Mouse (Mus musculus) neutrophil, adult 83 days (primary cell): ENCODE results near the gene Slc5a5. TPM values are rescaled to one million over a fixed set of nuclear protein-coding genes. Genes with fewer than 3 reads are reported as not detected.

Experiments used
- total RNA-seq, 2 experiments: library from RNA; stranded (reverse); gene quantifications; one replicate each; pipeline ENCODE4 v1.2.4; 2023

The Slc5a5 gene
- not detected for total RNA-seq

DNA sequence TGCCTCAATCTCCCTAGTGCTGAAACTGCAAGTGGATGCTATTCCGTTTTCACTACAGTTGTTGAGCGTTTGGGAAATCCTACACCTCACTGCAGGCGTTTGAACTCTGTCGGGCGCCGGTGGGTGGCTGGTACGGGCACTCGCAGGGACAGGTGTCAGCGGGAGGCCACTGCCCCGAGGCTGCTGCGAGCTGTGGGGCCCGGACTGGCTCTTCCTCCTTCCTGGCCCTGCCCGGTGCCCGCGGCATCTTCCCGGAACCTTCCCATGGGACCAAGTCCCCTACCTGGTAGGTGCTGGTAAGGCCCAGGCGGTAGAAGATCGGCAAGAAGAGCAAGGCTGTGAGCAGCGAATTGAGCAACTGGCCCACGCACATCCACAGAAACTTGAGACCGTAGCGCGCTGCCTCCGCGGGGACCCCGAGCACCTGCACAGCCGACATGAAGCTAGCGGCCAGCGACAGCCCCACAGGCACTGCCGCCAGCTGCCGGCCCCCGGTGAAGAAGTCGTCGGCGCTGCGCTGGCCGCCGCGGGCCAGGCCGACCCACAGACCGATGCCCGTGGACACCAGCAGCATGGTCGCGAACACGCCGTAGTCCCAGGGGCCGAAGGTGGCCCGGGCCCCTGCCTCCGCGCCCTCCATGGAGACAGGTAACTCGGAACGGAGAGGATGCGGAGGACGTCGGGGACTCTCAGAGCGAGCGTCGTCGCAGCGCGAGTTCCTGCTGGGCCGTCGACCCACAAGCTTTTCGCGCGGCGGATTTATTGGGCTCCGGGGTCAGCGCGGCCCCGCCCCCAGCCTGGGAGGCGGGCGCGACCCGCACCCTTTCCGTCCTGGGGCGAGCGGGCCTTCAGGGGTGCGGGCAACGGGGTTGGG, at the start of gene Slc5a5:
Gene Slc5a5 (minus strand): TSS at position 736 of the 874 bp plus-strand sequence.

GRCm38 (mm10) chr8:70905831-70906736, 13.5 kb upstream of the Slc5a5 start, which contains the start of gene Map1s:
Map1s (plus strand) TSS chr8:70905932.

DNA sequence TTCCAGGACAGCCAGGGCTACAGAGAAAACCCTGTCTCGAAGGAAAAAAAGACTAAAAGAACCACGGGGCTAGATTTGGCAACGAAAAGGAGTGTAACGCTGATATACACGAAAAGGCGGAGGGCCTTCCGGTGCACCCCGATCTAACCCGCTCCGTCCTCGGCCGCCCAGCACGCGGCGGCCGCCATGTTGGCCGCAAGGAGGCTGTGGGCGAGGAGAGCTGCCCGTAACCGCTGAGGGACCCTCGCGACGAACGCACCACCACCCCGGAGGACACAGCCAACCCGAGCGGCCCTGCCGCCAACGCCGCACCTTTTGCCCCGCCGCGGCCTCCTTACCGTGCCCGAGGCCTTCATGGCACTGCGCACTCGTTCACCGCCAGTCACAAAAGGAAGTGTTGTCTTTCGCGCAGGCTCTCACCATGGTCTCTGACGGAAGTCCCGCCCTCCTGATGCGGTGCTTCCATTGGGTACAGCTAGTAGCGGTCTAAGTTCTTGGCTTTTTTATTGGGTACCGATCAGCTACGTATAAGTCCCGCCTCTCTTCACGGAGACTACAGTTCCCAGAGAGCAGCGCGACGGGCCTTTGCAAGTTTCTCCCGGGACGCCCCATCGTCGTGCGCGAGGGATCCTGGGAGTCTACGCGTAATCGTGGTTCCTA, 4.6 kb upstream of the Slc5a5 start, which contains the start of gene Rpl18a:
Gene Rpl18a (minus strand): TSS at position 392 of the 660 bp plus-strand sequence.

GRCm38 (mm10) chr8:70873364-70873985, 19.1 kb downstream of the Slc5a5 start, which contains the start of gene Ccdc124:
Ccdc124 (minus strand) TSS chr8:70873935.

GRCm38 (mm10) chr8:70862824-70863641, 29.5 kb downstream of the Slc5a5 start, which contains the start of gene Kcnn1:
Kcnn1 (minus strand) TSS chr8:70863258.

GRCm38 (mm10) chr8:70839408-70840351, 52.9 kb downstream of the Slc5a5 start, which contains the start of gene Arrdc2:
Arrdc2 (minus strand) TSS chr8:70839720.

Other genes with a start within 250 kb of the Slc5a5 start
- 1 to 10 TPM; 3.6 to 5.1 TPM for gene Pgpep1, start 232.4 kb downstream of the Slc5a5 start, total RNA-seq
- 10 to 100 TPM; 40.7 to 61.6 TPM for gene Lsm4, start 219.5 kb downstream of the Slc5a5 start, total RNA-seq
- 1,000 to 10,000 TPM in 1 of 2 experiments, 100 to 1,000 TPM in 1; 926 to 1,259 TPM for gene Jund, start 193.8 kb downstream of the Slc5a5 start, total RNA-seq
- 1 to 10 TPM; 7.5 to 9.1 TPM for gene Iqcn, start 189.3 kb downstream of the Slc5a5 start, total RNA-seq
- gene Gm3336, start 174.2 kb downstream of the Slc5a5 start, total RNA-seq = under 1 TPM in 1 of 2 experiments, not detected in 1; 0.64 TPM
- gene Pde4c, start 169.0 kb downstream of the Slc5a5 start, total RNA-seq = under 1 TPM; 0.31 to 0.50 TPM
- gene Rab3a, start 138.1 kb downstream of the Slc5a5 start, total RNA-seq = 1 to 10 TPM; 2.6 to 3.0 TPM
- gene Mpv17l2, start 131.8 kb downstream of the Slc5a5 start, total RNA-seq = 10 to 100 TPM; 20.1 to 25.7 TPM
- gene Pik3r2, start 116.0 kb downstream of the Slc5a5 start, total RNA-seq = 10 to 100 TPM; 18.6 to 20.8 TPM
- gene Mast3, start 87.7 kb downstream of the Slc5a5 start, total RNA-seq = 100 to 1,000 TPM; 167 to 179 TPM
- gene Il12rb1, start 84.3 kb downstream of the Slc5a5 start, total RNA-seq = under 1 TPM; 0.42 to 0.57 TPM
- 10 to 100 TPM; 16.6 to 20.4 TPM for gene Arrdc2, start 53.0 kb downstream of the Slc5a5 start, total RNA-seq
- gene Kcnn1, start 29.5 kb downstream of the Slc5a5 start, total RNA-seq = not detected
- gene Ccdc124, start 18.8 kb downstream of the Slc5a5 start, total RNA-seq = 10 to 100 TPM; 35.2 to 37.0 TPM
- gene Rpl18a, start 4.7 kb upstream of the Slc5a5 start, total RNA-seq = 1,000 to 10,000 TPM; 1,354 to 1,486 TPM
- 10 to 100 TPM; 31.6 to 32.4 TPM for gene Map1s, start 13.2 kb upstream of the Slc5a5 start, total RNA-seq